Mouse (Mus musculus) CD4-positive, CD25-positive, alpha-beta regulatory T cell, adult 2 months (primary cell): ENCODE data around the gene Sox15.

Experiments used
- DNase-seq: peaks from one replicate; pipeline ENCODE4 v3.0.0-alpha.2; 2012; ENCODE audit warnings: low read depth, low spot score

Sox15 gene

DNA sequence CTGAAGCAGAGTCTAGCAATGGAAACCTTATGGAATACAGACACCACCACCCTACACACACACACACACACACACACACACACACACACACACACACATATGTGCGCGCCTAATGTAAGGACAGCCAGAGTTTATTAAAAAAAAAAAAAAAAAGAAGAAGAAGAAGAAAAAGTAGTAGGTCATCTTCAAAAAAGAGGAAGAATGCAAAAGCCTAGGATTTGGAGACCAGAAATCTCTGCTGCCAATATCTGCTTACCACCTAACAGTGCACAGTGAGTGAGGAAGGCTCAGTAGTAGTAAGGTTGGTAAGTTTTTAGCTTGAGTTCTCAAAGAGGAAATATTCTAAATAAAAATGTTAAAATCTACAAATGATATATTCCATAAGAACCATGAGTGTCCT is 24.0 kb downstream of the Sox15 start:
- DNase-seq, result no peak

DNA sequence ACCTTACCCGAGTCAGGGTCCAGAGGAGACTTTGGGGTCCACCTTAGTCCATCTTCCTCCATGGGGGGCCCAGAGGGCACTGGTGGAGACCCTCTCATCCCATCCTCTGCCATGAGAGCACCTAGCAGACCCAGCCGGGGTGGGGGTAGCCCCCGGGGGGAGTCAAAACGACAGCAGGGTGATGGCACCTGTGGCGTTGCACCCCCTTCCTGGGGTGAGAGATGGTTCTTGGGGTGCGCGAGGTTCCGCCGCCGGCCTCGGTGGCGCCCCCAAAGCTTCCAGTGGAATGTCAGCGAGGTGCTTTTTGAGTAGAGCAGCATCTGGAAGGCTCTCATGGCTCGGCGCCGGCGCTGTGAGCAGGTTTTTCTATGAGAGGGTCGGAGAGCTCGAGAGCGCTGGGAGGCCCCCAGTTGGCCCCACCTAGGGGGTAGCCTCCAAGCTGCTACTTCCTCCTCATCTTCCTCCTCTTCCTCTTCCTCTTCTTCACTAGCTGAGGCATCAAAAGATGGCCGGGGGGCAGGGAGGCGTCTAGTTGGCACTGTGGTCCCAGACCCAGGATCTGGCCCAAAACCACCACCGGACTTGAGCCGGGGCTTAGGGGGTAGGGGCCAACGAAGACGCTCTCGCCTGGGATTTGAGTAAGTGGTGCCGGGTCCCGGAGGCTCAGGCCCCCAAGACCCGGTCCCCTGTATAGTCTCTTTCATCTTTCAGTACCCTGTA is 25.2 kb downstream of the Sox15 start:
- DNase-seq, result no peak

DNA sequence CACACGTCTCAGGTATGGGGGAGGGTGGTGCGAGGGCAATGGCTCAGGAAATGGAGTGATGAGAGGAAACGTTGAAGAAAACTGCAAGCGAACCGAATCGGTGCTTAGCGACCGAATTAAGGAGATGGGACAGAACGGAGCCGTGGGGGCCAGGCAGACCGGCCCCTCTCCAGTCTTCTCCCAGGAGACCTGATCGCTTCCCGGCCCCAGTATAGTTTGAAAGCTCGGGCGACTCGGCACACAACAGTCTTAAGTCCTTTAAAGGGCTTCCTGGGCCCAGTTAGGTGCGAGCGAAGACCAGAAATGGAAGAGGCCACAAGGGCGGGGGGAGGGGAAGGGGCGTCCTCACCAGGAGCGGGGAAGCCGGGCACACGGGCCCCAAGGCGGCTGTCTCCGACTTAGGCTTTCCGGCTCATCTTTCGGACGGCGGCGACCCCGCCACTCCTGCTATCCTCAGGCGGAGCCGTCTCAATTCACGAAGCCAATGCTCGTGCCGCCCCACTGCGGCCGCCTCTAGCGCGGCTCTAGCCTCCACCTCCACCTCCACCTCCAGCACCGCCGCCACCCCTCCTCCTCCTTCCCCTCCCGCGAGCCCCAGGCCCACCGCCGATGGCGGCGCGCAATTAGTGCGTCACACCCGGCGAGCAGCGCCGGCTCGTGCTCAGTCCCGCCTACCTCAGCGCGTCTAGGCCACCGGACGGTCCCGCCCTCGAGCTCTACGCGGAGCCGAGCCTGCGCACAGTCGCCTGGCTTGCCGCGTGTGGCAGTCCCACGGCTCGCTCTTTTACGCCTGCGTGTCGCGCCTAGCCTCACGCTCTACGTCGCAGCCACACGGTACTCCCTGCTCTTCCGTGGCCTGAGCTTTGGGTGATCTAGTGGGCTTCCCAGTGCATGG is 26.4 kb downstream of the Sox15 start, which contains the start of gene Senp3:
Senp3 (minus strand) TSS at position 771 of the 895 bp plus-strand sequence.
- peak; percentile 100 for DNase-seq

DNA sequence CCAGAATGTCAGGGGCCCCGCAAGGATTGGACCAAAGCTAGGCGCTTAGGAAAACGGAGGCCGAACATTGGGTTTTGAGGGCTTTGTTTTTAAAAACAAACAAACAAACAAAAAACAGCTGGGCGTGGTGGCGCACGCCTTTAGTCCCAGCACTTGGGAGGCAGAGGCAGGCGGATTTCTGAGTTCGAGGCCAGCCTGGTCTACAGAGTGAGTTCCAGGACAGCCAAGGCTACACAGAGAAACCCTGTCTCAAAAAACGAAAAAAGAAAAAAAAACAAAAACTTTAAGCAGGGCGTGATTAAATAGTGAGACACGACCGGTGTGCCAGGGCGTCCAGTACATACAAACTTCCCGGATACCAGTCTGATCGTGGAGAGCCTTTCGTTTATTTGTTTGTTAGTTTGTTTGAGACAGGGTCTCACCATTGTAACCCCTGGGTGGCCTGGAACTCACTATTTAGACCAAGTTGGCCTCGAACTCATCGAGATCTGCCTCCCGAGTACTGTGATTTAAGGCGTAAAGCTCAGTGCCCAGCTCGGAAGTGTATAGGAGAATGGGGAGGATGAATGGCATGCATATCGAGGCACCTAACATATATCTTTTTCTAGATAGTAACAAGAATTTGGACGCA is 27.2 kb downstream of the Sox15 start:
- no peak for DNase-seq

DNA sequence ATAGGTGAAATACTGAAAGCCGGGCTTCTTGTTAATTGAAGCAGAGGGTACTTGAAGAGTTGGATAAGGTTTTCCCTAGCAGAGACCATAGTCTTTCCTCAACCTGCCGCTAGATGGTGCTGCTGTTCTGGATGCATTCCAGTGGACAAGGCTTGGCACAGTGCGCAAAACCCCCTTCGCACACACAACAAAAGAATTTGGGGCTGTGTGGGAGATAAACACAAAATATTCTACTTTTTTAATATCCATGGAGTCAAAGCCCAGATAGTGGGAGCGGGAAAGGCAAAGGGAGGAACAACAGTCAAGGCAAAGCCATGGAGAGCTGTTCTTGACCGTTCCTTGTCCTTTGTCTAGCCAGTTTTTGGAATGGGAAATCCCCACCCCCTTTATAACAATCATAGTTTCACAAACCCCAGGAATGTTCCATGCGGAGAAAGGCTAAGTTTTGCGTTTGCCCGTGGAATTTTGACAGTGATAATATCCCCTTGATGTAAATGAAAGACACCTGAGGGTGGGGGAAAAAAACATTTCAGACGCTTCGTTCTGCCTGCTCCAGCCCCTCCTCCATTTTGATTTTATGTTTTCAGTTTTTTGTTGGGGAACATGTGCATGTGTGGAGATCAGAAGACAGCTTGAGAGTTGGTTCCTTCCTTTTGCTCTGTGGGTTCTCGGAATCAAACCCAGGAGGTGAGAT is 27.9 kb downstream of the Sox15 start:
- DNase-seq, result peak; percentile 93

DNA sequence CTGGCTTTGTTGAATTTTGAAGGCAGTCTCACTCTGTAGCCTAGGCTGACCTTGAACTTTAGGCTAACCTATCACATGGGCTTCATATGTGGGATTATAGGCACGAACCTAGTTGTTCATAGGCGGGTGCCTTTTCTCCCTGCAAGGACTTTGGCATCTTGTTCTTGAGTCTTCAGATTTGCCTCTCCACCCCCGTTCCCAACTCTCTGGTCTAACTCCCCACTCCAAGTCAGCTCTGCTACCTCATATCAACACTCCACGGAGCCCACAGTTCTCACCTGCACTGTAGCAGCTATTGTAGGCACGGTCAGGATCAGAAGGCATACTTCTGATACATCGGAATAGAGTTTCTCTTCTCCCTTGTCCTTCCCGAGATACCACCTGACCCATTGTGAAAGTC is 28.5 kb downstream of the Sox15 start:
- DNase-seq, result no peak

DNA sequence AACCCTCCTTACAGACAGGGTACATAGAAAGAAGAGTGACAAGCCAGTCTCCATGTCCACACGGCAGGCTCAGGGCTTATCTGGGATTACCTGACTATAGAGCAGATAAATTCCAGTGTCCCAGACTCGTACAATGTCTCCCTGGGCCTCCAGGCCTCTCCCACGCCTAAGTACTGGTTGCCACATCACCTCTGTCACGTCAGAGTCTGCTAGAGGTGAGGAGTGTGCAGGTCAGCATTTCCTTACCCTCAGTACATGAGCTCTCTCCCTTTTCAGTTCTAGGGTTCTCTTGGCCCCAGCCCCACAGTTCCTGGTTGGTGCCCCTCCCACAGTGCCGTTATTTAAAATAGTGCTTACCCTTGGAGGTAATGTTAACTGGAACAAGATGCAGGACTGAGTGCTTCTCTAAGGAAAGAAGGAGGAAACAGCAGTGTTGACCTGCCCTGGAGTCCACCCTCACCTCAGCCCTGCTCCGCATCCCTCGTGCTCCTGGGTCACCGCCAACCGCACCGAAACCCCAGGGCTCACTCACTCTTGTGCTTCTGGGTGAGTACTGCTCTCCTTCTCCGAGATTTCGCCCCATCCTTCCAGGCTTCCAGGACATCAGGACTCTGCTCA is 29.1 kb downstream of the Sox15 start:
- no peak for DNase-seq

DNA sequence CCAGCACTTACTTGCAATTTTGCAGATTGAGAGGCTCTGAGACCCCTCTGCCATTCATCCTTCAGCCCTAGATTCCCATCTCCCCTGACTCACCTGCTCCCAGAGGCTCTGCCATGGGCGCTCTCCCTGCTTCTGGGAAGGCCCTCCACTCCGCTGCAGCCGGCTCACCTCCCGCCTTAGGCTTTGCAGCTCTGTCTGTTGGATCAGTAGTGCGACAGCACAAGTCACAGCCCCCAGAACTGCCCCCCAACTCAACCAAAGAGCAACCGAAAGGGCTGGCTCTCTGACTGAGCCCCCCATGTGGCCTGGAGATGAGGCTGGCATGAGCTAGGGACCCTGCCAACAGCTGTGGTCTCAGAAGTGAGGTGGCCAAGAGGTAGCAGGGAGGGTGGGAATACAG is 29.8 kb downstream of the Sox15 start:
- DNase-seq, result no peak

DNA sequence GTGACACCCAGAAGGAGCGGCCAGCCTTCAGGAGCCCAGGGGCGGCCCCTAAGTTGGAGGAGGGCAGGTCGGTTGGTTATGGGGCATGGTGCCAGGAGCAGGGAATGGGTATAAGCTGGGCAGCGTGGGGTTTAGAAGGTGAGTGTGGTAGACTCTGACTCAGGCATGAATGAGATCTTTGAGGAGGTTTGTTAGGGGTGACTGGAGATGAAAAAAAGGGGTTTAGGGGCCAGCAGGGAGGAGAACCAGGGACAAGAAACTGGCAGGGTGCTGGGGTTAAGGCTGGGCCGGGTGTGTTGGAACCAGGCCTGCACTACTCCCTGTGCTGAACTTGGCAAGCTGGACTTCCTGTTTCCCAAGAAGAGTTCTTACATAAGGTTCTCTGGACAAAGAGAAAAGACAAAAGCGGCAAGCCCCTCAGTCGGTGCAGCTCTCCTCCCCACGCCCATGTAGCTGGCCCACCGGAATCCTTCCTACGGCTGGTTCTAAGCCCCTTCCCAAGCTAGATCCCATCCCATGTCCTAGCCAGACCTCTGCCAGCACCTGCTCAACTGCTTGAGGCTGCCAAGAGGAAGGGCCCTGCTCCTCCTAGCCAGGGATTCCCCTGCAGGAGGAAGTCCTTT is 30.5 kb downstream of the Sox15 start, which contains the start of gene Tnfsf13:
Tnfsf13 (minus strand) TSS at position 259 of the 623 bp plus-strand sequence.
- DNase-seq, result no peak

DNA sequence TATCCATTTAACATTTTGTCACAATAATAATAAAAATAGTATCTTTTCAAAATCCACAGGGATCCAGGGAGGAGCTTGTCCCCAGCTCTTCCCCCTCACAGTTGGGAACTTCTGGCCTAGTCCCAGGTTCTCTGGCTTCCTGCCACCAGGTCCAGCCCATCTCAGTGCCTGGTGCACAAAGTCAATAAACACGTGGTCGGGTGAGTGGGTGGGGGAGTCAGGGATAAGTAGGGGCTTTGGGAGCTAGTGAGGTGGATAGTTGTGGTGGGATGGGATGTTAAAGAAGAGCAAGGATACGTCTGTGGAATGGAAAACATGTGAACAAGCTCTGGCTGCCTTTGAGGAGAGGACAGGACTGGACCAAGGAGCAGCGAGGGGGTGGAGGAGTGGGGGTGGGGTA is 31.3 kb downstream of the Sox15 start:
- no peak for DNase-seq

DNA sequence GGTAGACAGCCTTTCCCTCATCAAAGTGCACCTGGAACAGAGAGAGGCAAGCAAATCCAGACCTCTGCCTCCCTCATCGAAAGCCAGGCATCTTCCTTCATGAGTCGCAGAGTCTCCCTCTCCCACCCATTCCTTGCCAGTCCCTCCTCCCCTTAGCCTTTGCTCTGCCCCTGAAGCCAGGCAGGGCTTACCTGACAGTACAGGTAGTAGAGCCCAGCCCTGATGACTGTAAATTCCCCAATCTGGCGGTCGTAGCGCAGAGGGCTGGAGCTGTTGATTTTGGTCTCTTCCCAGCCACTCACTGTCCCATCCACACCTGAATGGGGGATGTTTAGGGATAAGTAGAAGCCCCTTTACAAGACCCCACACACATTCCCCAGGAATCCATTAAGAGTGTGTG is 31.9 kb downstream of the Sox15 start:
- no peak for DNase-seq

DNA sequence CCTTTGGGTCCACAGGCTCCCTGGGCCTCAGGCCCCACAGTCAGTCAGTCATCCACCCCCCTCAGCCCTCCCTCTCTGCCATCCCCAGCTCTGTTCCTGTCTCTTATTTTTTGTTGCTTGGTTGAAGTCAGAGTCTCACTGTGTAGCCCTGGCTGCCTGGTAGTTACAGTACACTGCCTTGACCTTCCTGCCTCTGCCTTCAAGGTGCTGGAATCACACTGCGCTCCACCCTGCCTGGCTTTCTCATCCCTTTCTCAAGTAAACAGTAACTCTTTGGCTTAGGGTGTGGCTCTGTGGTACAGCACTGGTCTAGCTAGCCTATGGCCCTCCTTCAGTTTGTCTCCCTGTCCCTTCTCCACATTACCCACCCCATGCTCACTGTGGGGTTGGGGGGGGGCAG is 34.8 kb downstream of the Sox15 start:
- no peak for DNase-seq

DNA sequence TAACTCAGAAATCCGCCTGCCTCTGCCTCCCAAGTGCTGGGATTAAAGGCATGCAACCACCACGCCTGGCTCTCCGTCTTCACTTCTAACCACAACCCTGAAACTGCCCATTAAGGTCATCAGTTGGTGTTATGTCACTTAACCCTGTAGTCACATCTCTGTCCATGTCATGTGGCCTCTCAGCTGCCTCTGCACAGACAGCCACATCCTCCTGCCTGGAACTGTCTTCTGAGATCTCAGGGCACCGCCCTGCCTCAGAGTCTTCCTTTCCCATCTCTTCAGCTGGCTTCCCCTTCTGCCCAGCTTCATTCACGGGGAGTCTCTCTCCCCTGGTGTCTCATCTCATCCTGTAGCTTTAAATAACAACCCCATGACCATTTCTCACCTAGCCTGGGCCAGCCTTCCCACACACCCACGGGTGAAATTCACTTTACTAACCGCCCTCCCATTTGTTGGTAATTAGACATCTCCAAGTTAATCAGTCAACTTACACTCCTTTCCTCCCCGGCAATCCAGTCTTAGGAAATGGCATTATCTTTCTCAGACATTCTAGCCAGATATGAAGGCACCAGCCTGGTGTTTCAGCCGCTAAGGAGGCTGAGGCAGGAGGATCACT is 37.2 kb downstream of the Sox15 start:
- DNase-seq, result no peak

DNA sequence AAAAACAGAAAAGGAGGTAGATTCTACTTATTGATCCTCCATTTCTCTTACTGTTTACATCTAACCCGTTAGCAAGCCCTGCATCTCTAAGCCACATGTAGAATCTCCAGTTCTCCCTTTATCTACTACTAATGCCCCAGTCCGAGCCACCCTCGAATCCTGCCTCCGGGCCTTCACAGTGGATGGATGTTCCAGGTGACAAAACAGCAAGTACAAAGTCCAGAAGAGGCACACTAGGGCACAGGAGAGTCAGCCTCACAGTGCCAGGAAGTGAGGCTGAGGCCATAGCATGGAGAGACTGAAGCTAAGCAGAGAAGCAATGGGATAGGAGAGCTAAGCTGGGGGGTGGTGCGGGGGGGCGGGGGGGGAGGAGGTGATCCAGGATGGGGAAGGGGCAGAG is 37.7 kb downstream of the Sox15 start:
- DNase-seq, result no peak

DNA sequence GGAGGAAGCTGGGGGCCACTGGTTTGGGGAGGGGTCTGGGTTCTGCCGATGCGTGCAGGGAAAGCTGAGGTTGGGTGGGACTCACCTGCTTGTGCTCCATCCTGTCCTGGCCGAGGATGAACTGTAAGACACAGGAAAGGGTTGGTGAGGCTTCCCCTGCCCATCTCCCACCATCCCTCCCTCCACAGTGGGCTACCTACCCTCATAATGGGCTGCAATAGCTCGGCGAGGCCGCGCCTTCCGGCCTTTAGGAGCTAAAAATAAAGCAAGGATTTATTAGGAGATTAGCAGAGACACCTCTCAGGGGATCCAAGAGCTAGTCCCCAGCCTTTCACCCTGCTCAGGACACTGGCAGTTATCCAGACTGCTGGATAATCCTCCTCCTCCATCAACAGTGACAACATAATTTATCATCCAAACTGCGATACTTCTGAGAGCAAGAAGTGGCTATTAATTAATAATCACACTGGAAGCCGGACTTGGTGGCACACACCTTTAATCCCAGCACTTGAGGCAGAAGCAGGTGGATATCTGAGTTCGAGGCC is 38.4 kb downstream of the Sox15 start:
- no peak for DNase-seq

DNA sequence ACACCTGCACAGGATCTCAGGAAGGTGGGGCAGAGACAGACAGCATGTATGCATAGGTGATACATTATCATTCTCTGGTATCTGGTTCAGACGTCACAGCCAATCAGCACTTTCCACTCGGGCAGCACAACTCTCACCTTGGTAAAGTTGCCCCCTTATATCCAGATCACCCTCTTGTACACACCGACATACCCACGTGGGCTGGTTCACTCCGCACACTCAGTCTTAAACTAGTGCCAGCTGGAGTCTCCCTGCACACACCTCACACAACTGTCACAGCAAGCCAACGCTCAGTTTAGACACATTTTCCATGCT is 39.9 kb downstream of the Sox15 start:
- no peak for DNase-seq

DNA sequence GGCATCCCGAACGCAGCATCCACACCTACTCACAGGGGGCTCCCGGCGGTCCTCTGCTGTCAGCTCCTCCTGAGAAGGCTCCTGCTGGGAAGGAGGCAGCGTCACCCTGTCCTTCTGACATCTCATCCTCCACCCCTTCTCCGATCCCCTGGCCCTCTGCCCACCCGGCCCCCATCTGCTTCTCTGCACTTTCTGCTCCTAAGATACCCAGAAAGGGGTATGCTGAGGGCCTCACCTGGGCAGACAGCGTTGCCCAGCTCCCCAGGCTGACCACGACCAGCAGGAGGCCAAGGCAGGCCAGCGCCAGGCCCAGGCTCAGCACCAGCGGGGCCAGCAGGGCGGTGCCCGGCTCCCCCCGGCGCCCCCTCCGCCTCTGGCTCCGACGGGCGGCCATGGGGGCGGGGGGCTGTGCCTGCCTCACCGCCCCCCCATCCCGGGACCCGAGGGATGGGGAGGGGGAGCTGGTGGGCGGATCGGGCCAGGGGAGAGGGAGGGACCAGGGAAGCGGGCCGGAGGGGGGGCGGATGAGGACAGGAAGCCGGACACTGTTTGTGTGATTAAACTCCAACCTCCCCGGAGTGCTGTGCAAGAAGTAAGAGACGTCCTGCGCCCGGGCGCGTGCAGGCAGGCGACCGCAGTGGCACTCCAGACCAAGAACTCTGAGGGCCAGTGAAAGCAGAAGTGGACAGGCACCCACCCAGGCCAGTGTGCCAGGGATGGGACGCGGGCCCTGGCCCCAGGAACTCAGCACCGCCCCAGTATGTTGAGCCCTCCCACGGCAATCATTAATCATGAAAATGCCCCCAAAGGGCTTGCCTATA is 40.5 kb downstream of the Sox15 start, which contains the start of the genes Tnfsf12 and Tnfsfm13:
Tnfsf12 (minus strand) TSS at position 489 of the 821 bp plus-strand sequence.
Tnfsfm13 (minus strand) TSS at position 738 of the 821 bp plus-strand sequence.
- no peak for DNase-seq

DNA sequence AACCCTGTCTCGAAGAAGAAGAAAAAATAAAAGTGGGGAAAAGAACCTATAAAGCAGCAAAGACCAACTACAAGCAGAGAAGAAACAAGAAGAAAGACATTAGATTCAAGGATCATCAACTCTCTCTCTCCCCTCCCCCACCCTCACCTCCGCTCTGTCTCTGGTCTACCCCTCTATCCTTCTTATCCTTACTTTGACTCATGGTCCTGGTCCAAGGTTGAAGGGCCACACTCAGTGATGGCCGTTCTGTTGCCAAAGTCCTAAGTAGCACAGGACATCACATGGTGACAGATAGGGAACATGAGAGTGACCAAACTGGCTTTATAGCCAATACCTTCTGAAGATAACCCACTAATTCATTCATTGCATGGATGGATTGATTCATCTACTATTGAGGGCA is 42.3 kb downstream of the Sox15 start:
- DNase-seq, result no peak

DNA sequence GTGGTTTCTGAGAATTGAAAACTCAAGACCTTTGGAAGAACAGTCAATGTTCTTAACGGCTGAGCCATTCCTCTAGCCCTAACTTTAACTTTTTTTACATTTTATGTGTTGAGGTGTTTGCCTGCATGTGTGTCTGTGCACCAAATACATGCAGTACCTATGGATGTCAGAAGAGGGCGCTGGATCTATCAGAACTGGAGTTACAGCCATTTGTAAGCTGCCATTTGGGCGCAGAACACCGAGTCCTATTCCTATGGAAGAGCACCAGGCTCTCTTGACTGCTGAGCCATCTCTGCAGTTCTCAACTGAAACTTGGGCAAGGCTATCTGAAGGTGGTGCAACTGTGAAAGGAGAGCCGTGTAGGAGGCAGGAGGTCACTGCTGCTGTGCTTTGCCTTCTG is 43.5 kb downstream of the Sox15 start:
- DNase-seq, result peak; percentile 28
